Mouse (Mus musculus) layer of hippocampus, postnatal 36 days (tissue): ENCODE results near the gene Sema6b. TPM values are rescaled to one million over a fixed set of nuclear protein-coding genes. Genes with fewer than 3 reads are reported as not detected.
"Not testable (repeated sequence)": the region's sequence is repeated elsewhere in the genome, so short reads cannot be mapped to it uniquely, and the experiment has no call there.

Experiments
- DNase-seq, 2 experiments: peaks; one replicate each; pipeline ENCODE4 v3.0.0; 2022
- total RNA-seq, 2 experiments: library from RNA; stranded (reverse); gene quantifications; 2 replicates each; pipeline ENCODE4 v1.2.3; 2021

Gene Sema6b
- total RNA-seq, 2 experiments from 2014 or later, result 129 to 138 TPM

DNA sequence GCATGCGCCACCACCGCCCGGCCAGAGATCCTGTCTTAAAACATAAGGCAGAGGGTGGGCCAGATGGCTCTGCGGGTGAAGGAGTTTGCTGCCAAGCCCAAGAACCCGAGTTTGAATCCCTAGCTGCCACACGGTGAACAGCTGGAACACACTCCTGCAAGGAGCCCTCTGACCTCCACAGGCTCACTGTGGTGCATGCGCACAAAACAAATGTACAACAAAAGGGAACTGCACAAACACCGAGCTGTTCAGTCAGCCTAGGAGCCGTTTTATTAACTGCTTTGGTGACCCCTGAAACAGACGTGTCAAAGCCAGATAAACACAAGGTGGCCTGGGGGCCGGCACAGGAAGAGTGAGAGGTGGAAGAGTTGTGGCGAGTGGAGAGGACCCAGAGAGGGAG lies 20.7 kb downstream of the Sema6b start:
- no peak for DNase-seq

DNA sequence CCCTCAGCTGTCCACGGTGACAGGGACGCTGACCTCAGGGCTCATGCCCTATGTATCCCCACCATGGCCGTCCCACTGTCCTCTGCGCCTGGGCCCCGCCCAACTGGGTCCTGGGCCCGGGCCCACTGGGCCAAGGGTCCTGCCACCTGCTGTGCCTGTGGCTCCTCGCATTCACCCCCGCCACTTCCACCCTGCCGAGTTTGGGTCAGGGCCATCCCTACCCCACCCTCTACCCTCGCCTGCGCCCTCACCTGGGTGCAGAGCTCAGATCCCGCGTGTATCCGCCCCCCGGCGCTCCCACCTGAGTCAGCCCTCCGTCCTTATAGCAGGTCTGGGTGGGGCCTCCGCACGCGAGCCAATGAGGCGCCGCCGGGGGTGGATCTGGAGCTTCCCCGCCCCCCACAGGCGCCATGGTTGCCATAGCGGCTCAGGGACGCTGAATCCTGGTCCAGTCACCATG lies 22.9 kb downstream of the Sema6b start, which contains the start of gene Plin5:
Gene Plin5 (minus strand): TSS at position 346 of the 460 bp plus-strand sequence.
- DNase-seq, result no peak

DNA sequence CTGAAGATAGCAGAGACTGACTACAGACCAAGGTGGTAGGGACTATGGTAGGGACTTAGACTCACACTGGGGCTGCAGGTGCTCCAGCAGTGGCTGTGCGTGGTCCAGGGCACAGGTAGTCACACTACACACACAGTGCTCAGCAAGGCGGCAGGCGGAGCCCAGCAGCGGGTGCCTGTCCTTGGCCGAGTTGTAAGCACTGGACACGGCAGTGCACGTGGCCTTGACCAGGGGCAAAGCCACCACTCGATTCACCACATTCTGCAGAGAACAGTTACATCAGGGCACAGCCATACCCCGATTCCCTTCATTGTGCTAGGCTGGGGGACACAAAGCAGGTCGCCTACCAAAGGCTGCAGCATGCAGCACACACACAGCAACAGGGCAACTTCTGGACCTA lies 23.9 kb downstream of the Sema6b start:
- no peak for DNase-seq

DNA sequence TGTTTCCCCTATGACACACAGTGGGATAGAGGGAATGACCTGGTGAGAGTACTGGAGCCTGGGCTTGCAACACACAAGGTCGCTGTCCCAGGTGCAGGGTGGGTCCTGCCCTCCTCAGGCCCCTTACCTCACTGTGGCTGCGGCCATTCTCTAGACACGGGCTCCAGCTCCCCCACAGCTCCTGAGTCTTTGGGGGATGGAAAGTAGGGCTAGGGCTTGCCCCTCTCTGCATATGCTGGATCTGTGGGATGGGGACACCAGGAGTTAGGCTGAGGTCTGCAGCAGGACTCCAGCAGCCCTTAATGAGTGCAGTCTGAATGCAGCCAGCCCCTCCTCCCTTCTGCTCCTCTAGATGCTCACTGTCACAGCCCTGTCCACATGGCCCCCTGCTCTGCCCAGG lies 27.4 kb downstream of the Sema6b start:
- no peak for DNase-seq

DNA sequence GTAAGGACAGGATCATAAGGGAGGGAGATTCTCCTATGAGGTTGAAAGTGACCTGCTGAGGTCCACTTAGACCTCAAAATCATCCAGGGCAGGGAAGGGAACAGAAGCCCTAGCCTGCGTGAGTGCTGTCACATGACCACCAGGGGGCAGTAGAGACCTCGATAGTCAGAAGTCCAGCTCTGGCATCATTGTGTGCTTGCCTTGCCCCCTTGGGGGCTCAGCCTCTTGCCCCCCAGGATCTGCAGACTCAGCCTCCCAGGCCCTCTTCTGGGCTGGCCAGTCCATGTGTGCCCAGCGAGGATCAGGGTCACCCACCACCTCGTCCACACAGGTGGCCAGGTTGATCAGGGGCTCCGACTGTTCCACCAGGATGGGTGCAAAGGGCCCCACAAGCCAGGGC lies 28.3 kb downstream of the Sema6b start:
- DNase-seq, result no peak

DNA sequence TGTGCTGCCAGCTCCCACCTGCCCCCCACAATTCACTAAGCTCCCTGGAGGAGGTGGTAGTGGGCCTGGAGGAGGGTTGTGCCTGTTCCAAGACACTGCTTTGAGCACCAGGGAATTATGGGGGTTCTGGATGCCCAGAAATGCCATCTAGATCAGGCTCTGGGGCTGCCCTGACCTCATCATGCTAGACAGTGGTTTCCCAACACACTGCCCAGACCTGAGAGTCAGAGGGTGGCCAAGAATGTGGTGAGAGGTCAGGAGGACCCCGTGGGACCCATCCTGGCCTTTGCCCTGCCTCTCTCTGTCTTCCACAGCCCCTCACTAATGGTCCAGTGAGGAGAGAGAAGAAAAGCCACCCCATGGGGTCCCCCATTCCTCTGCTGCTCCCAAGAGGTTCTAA lies 29.1 kb downstream of the Sema6b start:
- no peak for DNase-seq

DNA sequence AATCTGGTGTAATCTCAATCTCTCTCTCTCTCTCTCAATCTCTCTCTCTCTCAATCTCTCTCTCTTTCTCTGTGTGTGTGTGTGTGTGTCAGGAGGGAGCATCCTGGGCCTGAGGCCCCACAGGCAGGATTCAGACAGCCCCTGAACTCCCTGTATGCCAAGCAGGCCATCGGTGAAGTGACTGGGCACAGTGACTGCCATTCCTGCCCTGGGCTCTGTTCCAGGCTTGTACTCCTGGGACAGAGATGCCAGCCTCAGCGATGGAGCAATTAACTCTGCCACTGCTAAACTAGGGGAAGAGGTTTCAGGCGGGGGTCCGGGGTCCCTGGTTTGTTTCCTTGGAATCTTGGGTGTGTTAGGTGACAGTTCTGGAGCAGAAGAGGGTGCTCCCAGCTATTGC lies 29.6 kb downstream of the Sema6b start:
- no peak for DNase-seq

DNA sequence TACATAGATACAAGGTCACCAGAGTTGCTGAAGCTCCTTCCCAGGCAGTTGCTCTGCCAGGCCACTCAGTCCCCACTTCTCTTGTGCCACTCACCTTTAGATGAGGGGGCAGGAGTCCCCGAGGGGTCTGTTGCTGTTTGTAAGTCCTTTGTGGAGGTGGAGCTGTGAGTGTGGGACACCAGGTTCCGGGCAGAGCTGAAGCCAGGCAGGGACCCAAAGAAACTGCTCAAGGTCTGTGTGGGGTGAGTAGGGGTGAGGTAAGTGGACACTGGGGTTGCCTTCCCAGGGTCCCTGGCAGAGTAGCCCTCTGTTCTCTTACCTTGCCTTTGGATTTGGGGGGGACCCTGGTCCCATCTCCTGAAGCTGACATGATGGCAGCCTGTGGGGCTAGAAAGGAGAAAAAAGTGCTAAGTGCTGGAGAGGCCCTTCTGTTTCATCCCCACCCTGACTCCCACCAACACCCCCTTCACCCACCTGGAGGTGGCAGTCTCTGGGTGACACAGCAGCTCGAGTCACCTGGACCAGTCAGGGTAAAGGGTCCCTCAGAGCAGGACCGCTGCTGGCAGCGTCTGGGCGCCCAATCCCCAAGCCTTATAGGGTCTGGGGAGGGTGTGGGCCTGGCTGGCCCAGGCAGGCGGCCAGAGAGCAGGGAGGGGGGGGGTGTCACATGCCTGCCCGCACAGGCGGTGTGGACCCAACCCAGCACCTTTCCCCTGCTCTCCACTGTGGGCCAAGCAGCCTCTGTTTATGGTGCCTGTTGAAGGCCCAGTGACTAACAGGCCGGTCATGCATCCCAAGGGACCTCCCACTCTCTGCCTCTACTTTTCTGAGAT lies 30.7 kb downstream of the Sema6b start, which contains the start of gene Plin4:
Gene Plin4 (minus strand): TSS at position 585 of the 833 bp plus-strand sequence.
- no peak for DNase-seq

DNA sequence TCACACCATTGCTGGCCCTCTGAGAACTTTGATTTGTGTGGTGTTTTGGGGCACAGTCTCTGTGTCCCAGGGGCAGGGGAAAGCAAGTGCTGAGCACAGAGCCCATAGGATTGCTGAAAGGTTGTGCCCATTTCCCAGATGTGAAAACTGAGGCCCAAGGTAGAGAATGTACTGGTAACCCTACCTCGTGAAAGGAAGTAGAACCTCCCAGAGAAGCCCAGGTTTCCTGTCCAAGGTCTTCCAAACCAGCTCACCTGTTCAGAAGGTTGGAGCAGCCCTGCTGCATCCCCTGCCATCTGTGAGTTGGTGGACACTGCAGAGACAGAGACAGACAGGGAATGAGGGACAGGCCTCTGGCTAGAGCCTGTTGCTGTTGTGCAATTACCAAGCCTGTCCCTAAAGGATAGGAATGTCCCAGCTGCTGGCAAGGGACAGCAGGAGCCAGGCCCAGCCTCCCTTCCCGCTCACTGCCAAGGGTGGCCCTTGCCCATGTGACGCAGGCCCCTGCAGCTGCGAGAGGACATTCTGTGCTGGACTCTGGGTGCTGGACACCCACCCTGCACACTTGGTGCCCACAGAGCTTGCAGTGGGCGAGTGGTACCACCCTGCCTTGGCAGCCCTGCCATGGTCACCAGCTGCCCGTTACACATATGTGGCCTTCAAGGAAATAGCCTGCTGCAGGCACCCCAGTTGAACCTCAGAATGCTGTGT lies 31.7 kb downstream of the Sema6b start:
- peak; percentile 76 to 82 for DNase-seq

DNA sequence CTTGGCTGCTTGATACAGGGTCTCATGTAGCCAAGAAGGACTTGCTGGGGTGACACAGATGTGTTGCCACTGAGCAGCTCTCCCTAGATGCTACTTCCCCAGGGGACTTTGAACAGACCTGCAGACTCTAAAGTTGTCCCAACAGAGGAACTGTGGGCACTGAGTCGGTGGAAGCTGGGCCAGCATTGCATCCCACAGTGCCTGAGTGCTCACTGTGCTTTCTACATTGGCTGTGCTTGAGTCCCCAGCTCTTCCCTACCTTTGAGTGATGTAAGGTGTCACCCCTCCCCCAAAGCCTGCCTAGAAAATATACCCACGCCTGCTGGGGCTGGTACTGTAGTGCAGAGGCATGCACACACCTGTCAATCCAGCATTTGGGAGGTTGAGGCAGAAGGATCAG lies 32.4 kb downstream of the Sema6b start:
- DNase-seq, result no peak

DNA sequence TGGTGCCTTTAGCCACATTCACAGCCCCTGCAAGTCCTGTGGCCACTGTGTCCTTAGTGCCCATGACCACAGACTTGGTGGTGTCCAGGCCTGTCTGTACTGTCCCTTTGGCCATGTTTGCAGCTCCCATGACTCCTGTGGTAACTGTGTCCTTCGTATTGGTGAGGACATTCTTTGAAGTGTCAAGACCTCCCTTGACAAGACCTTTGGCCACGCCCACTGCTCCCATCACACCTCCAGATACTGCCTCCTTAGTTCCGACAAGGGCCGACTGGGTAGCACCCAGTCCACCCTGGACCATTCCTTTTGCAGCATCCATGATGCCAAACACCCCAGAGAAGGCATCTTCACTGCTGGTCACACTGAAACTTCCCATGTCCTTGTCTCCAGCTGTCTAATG lies 33.2 kb downstream of the Sema6b start:
- no peak for DNase-seq

DNA sequence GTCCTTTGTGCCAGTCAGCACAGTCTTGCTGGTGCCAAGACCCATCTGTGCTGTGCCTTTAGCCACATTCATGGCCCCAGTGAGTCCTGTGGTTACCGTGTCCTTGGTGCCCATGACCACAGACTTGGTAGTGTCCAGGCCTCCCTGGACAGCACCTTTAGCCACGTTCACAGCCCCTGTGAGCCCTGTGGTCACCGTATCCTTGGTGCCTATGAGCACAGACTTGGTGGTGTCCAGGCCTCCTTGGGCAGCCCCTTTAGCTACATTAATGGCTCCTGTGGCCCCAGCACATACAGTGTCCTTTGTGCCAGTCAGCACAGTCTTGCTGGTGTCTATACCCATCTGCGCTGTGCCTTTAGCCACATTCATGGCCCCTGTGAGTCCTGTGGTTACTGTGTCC lies 33.7 kb downstream of the Sema6b start:
- not testable (repeated sequence) for DNase-seq

DNA sequence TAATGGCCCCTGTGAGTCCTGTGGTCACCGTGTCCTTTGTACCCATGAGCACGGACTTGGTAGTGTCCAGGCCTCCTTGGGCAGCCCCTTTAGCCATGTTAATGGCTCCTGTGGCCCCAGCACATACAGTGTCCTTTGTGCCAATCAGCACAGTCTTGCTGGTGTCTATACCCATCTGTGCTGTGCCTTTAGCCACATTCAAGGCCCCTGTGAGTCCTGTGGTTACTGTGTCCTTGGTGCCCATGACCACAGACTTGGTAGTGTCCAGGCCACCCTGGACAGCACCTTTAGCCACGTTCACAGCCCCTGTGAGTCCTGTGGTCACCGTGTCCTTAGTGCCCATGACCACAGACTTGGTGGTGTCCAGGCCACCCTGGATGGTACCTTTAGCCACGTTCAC lies 35.3 kb downstream of the Sema6b start:
- not testable (repeated sequence) for DNase-seq

DNA sequence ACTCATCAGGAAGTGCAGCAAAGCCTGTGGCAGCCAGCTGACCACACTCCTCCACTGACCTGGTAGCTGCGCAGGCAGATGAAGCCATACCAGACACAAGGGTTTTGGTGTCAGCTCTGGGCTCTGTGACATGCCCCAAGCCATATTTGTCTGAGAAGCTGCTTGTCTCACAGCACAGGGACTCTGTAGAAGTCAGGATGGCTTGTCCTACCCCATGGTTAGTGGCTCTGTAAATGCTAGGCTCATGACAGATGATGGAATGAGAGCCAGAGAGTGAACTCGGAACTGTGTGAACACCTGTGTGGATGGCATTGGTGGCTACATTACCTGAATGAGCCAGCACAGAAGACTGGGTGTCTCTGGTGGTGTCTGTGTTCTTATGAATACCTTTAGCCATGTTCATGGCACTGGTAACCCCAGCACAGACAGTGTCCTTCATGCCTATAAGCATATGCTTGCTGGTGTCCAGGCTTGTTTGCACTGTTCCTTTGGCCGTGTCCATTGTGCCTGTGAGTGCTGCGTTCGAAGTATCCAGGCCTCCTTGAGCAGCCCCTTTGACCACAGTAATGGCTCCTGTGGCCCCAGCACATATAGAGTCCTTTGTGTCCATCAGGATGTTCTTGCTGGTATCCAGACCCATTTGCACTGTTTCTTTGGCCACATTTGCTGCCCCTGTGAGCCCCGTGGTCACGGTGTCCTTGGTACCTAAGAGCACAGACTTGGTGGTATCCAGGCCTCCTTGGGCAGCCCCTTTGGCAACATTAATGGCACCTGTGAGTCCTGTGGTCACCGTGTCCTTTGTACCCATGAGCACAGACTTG lies 36.5 kb downstream of the Sema6b start:
- DNase-seq, result no peak

DNA sequence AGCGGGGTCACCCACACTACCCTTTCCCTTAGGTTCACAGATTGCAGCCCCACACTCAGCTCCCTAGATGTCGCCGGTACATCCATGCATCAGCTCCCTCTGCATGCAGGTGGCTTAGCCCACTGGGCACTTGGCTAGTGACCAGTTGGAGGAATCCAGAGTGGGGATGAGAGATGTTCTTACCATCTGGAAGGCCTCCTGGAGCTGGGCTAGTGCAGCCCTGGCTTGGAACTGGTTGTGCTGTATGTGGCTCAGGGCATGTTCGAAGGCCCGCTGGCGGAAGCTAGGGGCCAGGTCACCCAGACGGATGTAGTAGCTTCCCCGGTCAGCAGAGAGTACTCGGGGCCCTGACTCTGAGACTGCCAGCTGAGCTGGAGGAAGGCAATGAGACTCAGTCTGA lies 37.2 kb downstream of the Sema6b start:
- no peak for DNase-seq

DNA sequence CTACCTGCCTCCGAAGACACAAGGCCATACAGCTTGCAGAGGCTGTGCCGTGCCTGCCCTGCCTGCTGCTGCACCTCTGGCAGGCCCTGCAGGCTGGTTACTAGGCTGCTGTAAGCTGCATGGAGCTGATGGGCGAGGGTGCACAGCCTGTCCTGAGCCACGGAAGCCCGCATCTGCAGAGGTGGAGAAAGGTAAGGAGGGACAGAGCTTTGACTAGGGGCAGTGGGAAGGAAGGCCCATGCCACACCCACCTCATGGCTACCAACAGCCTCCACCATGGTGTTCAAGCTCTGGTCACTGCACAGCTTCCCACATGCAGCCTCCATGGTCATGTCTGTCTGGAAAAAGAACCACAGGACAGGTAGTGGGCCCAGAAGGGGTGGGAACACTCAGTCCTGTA lies 38.0 kb downstream of the Sema6b start:
- no peak for DNase-seq

DNA sequence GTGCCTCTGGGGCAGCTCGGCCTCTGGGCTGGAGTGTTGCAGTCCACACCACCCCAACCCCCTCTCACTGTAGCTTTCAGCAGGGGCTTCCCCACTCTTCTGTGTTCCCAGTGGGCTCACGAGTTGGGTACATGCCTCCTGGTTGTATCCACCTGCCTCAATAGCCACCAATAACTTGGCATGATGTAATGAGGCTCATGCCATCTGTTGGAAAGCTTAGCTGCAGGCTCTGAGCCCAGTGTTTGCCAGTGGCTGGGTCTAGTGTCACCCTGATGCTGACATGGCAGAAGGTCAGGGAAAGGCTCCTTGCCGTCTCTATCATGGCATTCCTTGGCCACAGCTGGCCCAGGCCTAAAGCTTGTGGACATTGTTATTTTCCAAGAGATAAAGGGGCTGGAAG lies 39.3 kb downstream of the Sema6b start:
- no peak for DNase-seq

DNA sequence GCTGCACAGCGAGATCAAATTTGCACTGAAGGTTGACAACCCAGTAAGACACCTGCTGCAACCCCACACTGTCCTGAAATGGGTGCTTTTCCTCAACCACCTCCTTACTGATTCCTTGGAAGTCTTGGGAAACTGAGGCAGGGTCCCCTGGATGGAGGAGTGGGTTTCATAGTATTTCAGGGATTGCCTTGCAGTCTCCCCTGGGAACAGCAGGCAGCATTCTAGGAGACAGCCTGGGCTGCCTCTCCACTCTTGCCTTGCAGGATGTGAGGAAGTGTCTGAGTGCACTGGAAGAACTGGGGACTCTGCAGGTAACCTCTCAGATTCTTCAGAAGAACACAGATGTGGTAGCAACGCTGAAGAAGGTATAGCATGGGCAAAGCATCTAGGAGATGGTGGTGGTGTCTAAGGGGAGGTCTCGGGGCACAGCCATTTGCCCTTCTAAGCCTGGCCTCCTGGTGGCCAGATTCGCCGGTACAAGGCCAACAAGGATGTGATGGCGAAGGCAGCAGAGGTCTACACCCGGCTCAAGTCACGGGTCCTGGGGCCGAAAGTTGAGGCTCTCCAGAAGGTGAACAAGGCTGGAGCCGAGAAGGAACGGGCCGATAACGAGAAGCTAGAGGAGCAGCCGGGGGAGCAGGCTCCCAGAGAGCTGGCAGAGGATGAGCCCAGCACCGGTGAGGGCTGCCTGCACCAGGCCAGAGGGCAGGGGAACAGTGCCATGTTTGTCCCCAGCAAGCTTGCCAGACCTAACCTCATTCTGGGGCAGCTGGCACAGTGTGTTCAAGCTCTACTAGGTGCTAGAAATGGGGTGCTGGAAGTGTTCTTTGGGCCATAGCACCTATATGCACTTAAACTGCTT lies 41.2 kb downstream of the Sema6b start:
- no peak for DNase-seq

DNA sequence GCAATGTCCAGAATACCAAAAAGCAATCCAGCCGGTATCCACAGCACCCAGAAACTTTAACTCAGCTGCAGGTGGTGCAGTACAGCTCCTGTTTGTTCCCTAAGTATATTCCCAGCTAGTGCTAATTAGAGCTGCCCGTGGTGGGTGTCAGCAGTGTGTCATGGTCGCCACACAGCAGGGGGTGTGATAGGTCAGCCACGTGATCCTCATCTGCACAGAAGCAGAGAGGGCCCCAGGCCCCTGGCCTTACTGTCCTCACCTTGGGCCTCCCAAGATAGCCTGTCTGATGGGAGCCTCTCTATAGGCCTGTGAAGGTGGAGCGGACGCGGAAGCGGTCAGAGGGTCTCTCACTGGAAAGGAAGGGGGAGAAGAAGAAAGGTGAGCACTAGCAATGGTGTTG lies 42.0 kb downstream of the Sema6b start:
- no peak for DNase-seq

DNA sequence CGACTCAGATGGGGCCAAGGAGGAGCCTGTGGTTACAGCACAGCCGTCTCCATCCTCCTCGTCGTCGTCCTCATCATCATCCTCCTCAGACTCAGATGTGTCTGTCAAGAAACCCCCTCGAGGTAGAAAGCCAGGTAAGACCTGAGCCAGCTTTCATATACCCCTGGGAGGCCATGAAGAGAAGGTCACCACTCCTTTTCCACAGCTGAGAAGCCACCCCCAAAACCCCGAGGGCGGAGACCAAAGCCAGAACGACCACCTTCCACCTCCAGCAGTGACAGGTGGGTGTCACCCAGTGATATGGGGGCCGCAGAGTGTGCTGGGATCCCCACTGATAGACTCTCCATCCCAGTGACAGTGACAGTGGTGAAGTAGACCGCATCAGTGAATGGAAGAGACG lies 43.3 kb downstream of the Sema6b start:
- no peak for DNase-seq

DNA sequence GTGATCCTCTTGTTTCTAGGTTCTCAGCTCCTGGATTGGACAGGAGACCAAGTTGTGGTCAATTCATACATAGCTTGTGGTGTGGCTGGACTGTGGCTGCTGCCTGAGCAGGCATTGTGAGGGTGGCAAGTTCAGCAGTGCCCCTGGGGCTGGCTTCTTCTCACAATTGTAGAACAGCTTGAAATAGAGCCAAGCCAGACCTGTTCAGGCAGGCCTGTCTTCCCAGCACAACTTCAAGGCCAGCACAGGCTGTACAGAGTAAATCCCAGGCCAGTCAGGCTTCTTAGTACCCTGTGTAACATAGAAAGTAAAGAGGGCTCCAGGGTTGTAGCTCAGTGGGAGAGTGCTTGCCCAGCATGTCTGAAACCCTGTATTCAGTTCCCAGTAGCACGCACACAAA lies 47.3 kb downstream of the Sema6b start:
- DNase-seq, result no peak

DNA sequence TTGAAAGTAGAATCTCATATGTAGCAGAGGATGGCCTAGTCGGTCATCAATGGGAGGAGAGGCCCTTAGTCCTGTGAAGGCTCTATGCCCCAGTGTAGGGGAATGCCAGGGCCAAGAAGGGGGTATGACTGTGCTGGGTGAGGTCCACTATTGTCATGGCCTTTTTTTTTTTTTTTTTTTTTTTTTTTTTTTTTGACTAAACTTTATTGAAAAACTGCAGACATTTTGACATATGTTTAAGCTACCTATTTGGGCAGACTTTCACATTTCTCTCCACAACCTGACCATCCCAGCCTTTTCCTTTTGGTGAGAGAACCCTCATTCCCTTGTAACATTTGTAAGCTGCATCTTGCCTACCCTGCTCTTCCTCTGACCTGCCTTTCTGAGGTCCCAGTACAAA lies 47.8 kb downstream of the Sema6b start:
- DNase-seq, result no peak
